ENCODE assay signal across 19 mouse cellular contexts in the genomic region with DNA sequence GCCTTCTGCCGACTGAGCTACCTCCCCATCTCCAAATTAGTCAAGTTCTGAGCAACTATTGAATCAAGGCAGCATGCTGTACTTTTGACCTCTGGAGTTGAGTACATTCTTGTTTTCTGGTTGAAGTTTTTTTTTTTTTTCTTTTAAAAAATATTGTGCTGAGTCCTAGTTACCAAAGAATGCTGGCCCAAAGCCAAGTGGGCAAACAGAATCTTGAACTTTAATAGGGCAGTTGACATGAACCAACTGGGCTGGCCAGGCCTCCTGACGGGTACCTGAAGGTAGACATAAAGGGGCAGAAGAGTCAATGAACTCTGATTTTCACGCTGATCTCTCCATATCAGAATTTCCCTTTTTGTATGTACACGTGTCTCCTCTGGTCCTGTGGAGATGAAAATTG. TPM values are rescaled to one million over a fixed set of nuclear protein-coding genes. Genes with fewer than 3 reads are reported as not detected.
A peak's percentile ranks its signal among the peaks of the same experiment; 100 is the strongest.
DNase-seq lines count a peak whose midpoint lies in the region; ATAC-seq and TF ChIP-seq lines count a peak whose summit lies in the region.
"Had no signal": no experiment of that assay in that cellular context is flagged by ENCODE, and none has a peak within 500 bp of the region (broad histone marks: within the 10 kb centered on the region; RNA-seq: fewer than 3 reads in every experiment).

A gene (plus strand): TSS at position 318 of the 400 bp plus-strand sequence.

- peak within 1 kb of the TSS; percentile 89 for H3K27ac ChIP-seq in liver, adult 2 months (replicated peaks; ENCODE audit: insufficient read depth, low read depth, low read length)
- no peak within 1 kb of the TSS for H3K27ac ChIP-seq in liver, embryonic 12.5 days
- H3K27ac ChIP-seq: hindbrain, embryonic 13.5 days; limb, embryonic 12.5 days; stomach, postnatal 0 days had no signal

- no peak for TF ChIP-seq POLR2A in liver, adult 2 months (IDR thresholded peaks at IDR 0.05; ENCODE audit: extremely low read depth, insufficient read depth, low read length)

- peak within 1 kb of the TSS; percentile 66 for H3K9ac ChIP-seq in liver, adult 2 months (ENCODE audit: low read depth, low read length)
- H3K9ac ChIP-seq in liver, embryonic 12.5 days, result no peak within 1 kb of the TSS
- H3K9ac ChIP-seq: hindbrain, embryonic 13.5 days; limb, embryonic 12.5 days had no signal

- H3K79me2 ChIP-seq in liver, adult 2 months (ENCODE audit: control insufficient read depth, insufficient read depth, low read length), result peaks cover 17% of the 10 kb centered on the region; the same call in 1 of the 2 replicates

- 31% methylated on average over 4 of the region's 4 CpGs for WGBS in liver, adult 2 months
- WGBS in liver, embryonic 12.5 days (ENCODE audit: insufficient replicate concordance), result 69% methylated on average over 4 of the region's 4 CpGs

- peak; percentile 5 to 8 for DNase-seq in cerebellum, postnatal 10 days
- DNase-seq in cerebellum, adult 8-10 months, result no peak
- peak; percentile 99 for DNase-seq in liver, adult 2 months (ENCODE audit: extremely low read depth, low read depth, low spot score)
- peak; percentile 89 to 90 for DNase-seq in kidney, postnatal 25 days
- no peak for DNase-seq in layer of hippocampus, postnatal 25 days (ENCODE audit: extremely low spot score in 1 of 2, low spot score in 1 of 2)
- no peak for DNase-seq in frontal cortex, adult 2 months (ENCODE audit: extremely low spot score in 1 of 2, low spot score in 1 of 2)
- DNase-seq: B cell, adult 2 months; cerebellum, adult 9-10 months; gastrocnemius, postnatal 25 days had no signal

- no peak for ATAC-seq in liver, embryonic 12.5 days
- no peak for ATAC-seq in erythroid progenitor cell, adult 5-6 weeks (replicated peaks; ENCODE audit: low FRiP score, poor library complexity, severe bottlenecking)
- ATAC-seq: forebrain, embryonic 14.5 days; inflammation-experienced regulatory T-cells, adult 6 months had no signal

- peaks cover 21% of the 10 kb centered on the region; the same call in 1 of the 2 replicates for H3K4me1 ChIP-seq in liver, adult 2 months (ENCODE audit: control insufficient read depth, insufficient read depth, low read length)
- no peaks in the 10 kb centered on the region for H3K4me1 ChIP-seq in liver, embryonic 12.5 days
- H3K4me1 ChIP-seq: hindbrain, embryonic 13.5 days; limb, embryonic 12.5 days had no signal

- H3K4me2 ChIP-seq in liver, embryonic 12.5 days, result no peak within 1 kb of the TSS
- H3K4me2 ChIP-seq: hindbrain, embryonic 13.5 days; limb, embryonic 12.5 days; midbrain, embryonic 11.5 days had no signal

- no peak for TF ChIP-seq CTCF in liver, adult 2 months (IDR thresholded peaks at IDR 0.05; ENCODE audit: low read depth, low read length)

- no peaks in the 10 kb centered on the region for H3K27me3 ChIP-seq in liver, adult 2 months (ENCODE audit: control insufficient read depth, insufficient read depth, low read length)
- no peaks in the 10 kb centered on the region; the same call in 1 of the 2 replicates for H3K27me3 ChIP-seq in liver, embryonic 12.5 days (replicated peaks)
- H3K27me3 ChIP-seq: hindbrain, embryonic 13.5 days; limb, embryonic 12.5 days had no signal

- 0 out of 2 replicates have a peak, but pooled peaks cover 2% of the 10 kb centered on the region for H3K9me3 ChIP-seq in liver, embryonic 12.5 days (replicated peaks)

- H3K4me3 ChIP-seq in liver, adult 2 months (ENCODE audit: insufficient read depth, low read depth, low read length), result peak within 1 kb of the TSS; percentile 57
- no peak within 1 kb of the TSS for H3K4me3 ChIP-seq in liver, embryonic 12.5 days
- H3K4me3 ChIP-seq: erythroblast, embryonic 14.5 days; hindbrain, embryonic 13.5 days; limb, embryonic 12.5 days had no signal

- H3K36me3 ChIP-seq in liver, adult 2 months (ENCODE audit: control insufficient read depth, insufficient read depth, low read length), result peaks cover 37% of the 10 kb centered on the region
- H3K36me3 ChIP-seq in liver, embryonic 12.5 days, result no peaks in the 10 kb centered on the region
- H3K36me3 ChIP-seq: hindbrain, embryonic 13.5 days; limb, embryonic 12.5 days had no signal

RNA-seq across cellular contexts. Expression of the gene that starts here (rescaled TPM):
- 19.6 and 48.2 TPM in 2 replicates for total RNA-seq in liver, adult 2 months (2014; rRNA removed)
- polyA plus RNA-seq in liver, adult 2 months (2012; rRNA removed), result 5.6 and 6.9 TPM in 2 replicates
- 8.4 and 8.5 TPM in 2 replicates for polyA plus RNA-seq in liver, embryonic 12.5 days (2016; fragmentation: Nextera tagmentation; extraction: Ambion mirVana)
- total RNA-seq in erythroid progenitor cell, adult 5-6 weeks (2015; ENCODE audit: low replicate concordance), result 37.8 and 40.7 TPM in 2 replicates
- 19.8 and 22.7 TPM in 2 replicates for total RNA-seq in erythroid progenitor cell, adult 5-6 weeks (2017; ENCODE audit: low replicate concordance)
- not detected for total RNA-seq in layer of hippocampus, postnatal 25 days (2021)
- polyA plus RNA-seq in frontal cortex, adult 2 months (2012; rRNA removed), result not detected in 2 replicates
- total RNA-seq: gastrocnemius, postnatal 25 days; layer of hippocampus, postnatal 14 days had no signal
- polyA plus RNA-seq: forebrain, embryonic 14.5 days; hindbrain, embryonic 13.5 days; inflammation-experienced regulatory T-cells, adult 6 months; stomach, postnatal 0 days had no signal

Comparison
In these comparisons a context has a peak if more than half of its experiments do, and no peak if none do; other contexts are left out.
1. RNA of the gene that starts here (total RNA-seq): 19.8 to 40.7 TPM in erythroid progenitor cell, adult 5-6 weeks and 19.6 to 48.2 TPM in liver, adult 2 months; not detected in layer of hippocampus, postnatal 25 days; every median in the first group is over 10 times any median in the second.
2. DNase-seq: peak in cerebellum, postnatal 10 days (2 of 2), liver, adult 2 months (single experiment) and kidney, postnatal 25 days (2 of 2); none in cerebellum, adult 8-10 months (single experiment), layer of hippocampus, postnatal 25 days (0 of 2) and frontal cortex, adult 2 months (0 of 2).